20 mouse cellular contexts compared by ENCODE assay signal in the genomic region with DNA sequence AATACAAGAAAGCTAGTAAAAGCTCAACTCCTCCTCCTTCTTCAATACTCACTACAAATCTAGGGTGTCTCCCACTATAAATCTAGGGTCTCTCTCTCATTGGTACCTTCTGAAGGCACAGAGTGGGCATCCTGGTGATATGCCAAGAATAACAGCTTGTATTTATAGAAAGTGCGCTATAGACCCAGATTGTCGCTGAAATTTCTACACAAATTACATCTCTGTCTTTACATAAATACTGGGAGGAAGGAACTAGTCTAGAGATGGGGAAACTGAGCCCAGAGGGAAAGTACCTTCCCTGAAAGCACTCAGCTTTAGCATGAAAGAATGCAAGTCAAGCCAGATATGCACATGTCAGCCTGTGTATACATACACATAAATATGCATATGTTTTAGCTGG. TPM values are rescaled to one million over a fixed set of nuclear protein-coding genes. Genes with fewer than 3 reads are reported as not detected.
DNase-seq lines count a peak whose midpoint lies in the region; ATAC-seq and TF ChIP-seq lines count a peak whose summit lies in the region.
"Had no signal": no experiment of that assay in that cellular context is flagged by ENCODE, and none has a peak within 500 bp of the region (broad histone marks: within the 10 kb centered on the region; RNA-seq: fewer than 3 reads in every experiment).

No protein-coding gene starts in this region.

- no peak overlapping the region for H3K9ac ChIP-seq in forebrain, embryonic 14.5 days (ENCODE audit: low read length)
- H3K9ac ChIP-seq in forebrain, embryonic 16.5 days (replicated peaks; ENCODE audit: low read depth, low read length) = no peak overlapping the region

- H3K9me3 ChIP-seq in forebrain, embryonic 14.5 days (replicated peaks; ENCODE audit: control insufficient read depth, low read length) = no peaks in the 10 kb centered on the region
- no peaks in the 10 kb centered on the region for H3K9me3 ChIP-seq in forebrain, embryonic 16.5 days (ENCODE audit: control insufficient read depth, low read length)

- 0 out of 2 replicates have a peak, but pooled peaks cover 3% of the 10 kb centered on the region for H3K4me1 ChIP-seq in forebrain, embryonic 14.5 days (ENCODE audit: control insufficient read depth, insufficient read depth, low read length)
- H3K4me1 ChIP-seq in forebrain, embryonic 16.5 days (replicated peaks; ENCODE audit: control insufficient read depth, insufficient read depth, low read length) = peaks cover 4% of the 10 kb centered on the region; the same call in 1 of the 2 replicates

- DNase-seq in forebrain, embryonic 14.5 days (ENCODE audit: low spot score) = peak; percentile 59
- DNase-seq in brain, embryonic 14.5 days (ENCODE audit: low read depth) = peak; percentile 51
- DNase-seq: adrenal gland, adult 2 months; adrenal gland, adult 8-10 months; adrenal gland, postnatal 10 days; adrenal gland, postnatal 14 days; adrenal gland, postnatal 25 days; adrenal gland, postnatal 36 days; B cell, adult 2 months; cerebellum, adult 11 months; cerebellum, adult 11-12 months; cerebellum, adult 18-20 months; cerebellum, adult 2 months had no signal

- H3K36me3 ChIP-seq in forebrain, embryonic 14.5 days (ENCODE audit: control insufficient read depth, insufficient read depth, low read length) = no peaks in the 10 kb centered on the region
- H3K36me3 ChIP-seq in forebrain, embryonic 16.5 days (ENCODE audit: control insufficient read depth, insufficient read depth) = no peaks in the 10 kb centered on the region
- H3K36me3 ChIP-seq: G1E had no signal

- TF ChIP-seq CTCF in brain, embryonic 14.5 days (IDR thresholded peaks at IDR 0.05; ENCODE audit: borderline replicate concordance, extremely low read depth, insufficient read depth, insufficient read length) = no peak

- no peak overlapping the region for H3K4me2 ChIP-seq in forebrain, embryonic 14.5 days (ENCODE audit: low read length)
- no peak overlapping the region for H3K4me2 ChIP-seq in forebrain, embryonic 16.5 days (ENCODE audit: low read length)

- no peaks in the 10 kb centered on the region for H3K27me3 ChIP-seq in forebrain, embryonic 14.5 days (replicated peaks; ENCODE audit: control insufficient read depth, insufficient read depth, low read length)
- H3K27me3 ChIP-seq in forebrain, embryonic 16.5 days (replicated peaks; ENCODE audit: control insufficient read depth, insufficient read depth, low read length) = no peaks in the 10 kb centered on the region
- H3K27me3 ChIP-seq: CH12.LX, Patski had no signal

- WGBS in forebrain, embryonic 14.5 days = 88% methylated on average over 2 of the region's 2 CpGs
- WGBS in forebrain, embryonic 16.5 days = 70% methylated on average over 2 of the region's 2 CpGs

- no peak overlapping the region for H3K4me3 ChIP-seq in forebrain, embryonic 14.5 days (ENCODE audit: low read depth, low read length)
- no peak overlapping the region for H3K4me3 ChIP-seq in forebrain, embryonic 16.5 days (replicated peaks; ENCODE audit: low read length)

- H3K27ac ChIP-seq in forebrain, embryonic 14.5 days (ENCODE audit: low read depth, low read length) = no peak overlapping the region
- H3K27ac ChIP-seq in forebrain, embryonic 16.5 days (ENCODE audit: low read length) = no peak overlapping the region

- ATAC-seq in forebrain, embryonic 14.5 days = peak; percentile 37; the same call in 1 of the 2 replicates
- ATAC-seq in forebrain, embryonic 16.5 days = no peak; the same call in 1 of the 2 replicates
- ATAC-seq in megakaryocyte progenitor cell, adult 5-6 weeks (replicated peaks; ENCODE audit: poor library complexity) = no peak
- ATAC-seq: activated CD4-positive, CD25-positive, alpha-beta regulatory T cell, adult 4 months; CD4-positive, CD25-positive, alpha-beta regulatory T cell, adult 4 months; Patski had no signal

- TF ChIP-seq POLR2A in brain, embryonic 14.5 days (IDR thresholded peaks at IDR 0.05; ENCODE audit: borderline replicate concordance, extremely low read depth, insufficient read depth, insufficient read length, poor library complexity, severe bottlenecking) = no peak

RNA-seq across cellular contexts. Expression of a gene that starts 26.1 kb away (rescaled TPM):
- 3.5 and 4.2 TPM in 2 replicates for polyA plus RNA-seq in forebrain, embryonic 14.5 days (2014; fragmentation: Nextera tagmentation; extraction: Ambion mirVana)
- 3.7 and 5.0 TPM in 2 replicates for polyA plus RNA-seq in forebrain, embryonic 16.5 days (2015; fragmentation: Nextera tagmentation; extraction: Ambion mirVana)
- 5.5 and 12.7 TPM in 2 replicates for polyA plus RNA-seq in brain, embryonic 14.5 days (2012; rRNA removed)
- 7.8 and 9.5 TPM in 2 replicates for total RNA-seq in megakaryocyte progenitor cell, adult 5-6 weeks (2015)
- total RNA-seq in megakaryocyte progenitor cell, adult 5-6 weeks (2017) = 5.9 and 7.9 TPM in 2 replicates
